Mouse (Mus musculus) CH12.LX (cell line): ENCODE results near the gene 2310009B15Rik. TPM values are rescaled to one million over a fixed set of nuclear protein-coding genes. Genes with fewer than 3 reads are reported as not detected.

Experiments
- DNase-seq: peaks from one replicate; pipeline ENCODE4 v3.0.0-alpha.2; 2013; ENCODE audit errors: extremely low read depth
- H3K27ac ChIP-seq: 2 replicates; pipeline ENCODE4 v1.5.1; 2012; ENCODE audit warnings: low read depth, mild to moderate bottlenecking, control low read depth, moderate library complexity; ENCODE audit not compliant: insufficient read depth
- H3K27me3 ChIP-seq: replicated peaks from 2 replicates; pipeline ENCODE3; 2012; ENCODE audit warnings: inconsistent platforms
- H3K36me3 ChIP-seq, 2 experiments: replicated peaks in 1 of 2; 2 replicates each; pipeline versions ENCODE3 to v1.6.1; 2012; ENCODE audit warnings: inconsistent platforms in 1 of 2, low read length in 1 of 2, mild to moderate bottlenecking in 1 of 2, mixed read lengths in 1 of 2, moderate library complexity in 1 of 2; ENCODE audit not compliant: control insufficient read depth in 1 of 2, insufficient read depth in 1 of 2
- H3K4me1 ChIP-seq, 2 experiments: 2 replicates each; pipeline ENCODE4 v1.6.1; 2012; ENCODE audit warnings: inconsistent platforms in 1 of 2, moderate library complexity in 1 of 2; ENCODE audit not compliant: insufficient read depth in 2 of 2, control insufficient read depth in 1 of 2
- H3K4me2 ChIP-seq: 2 replicates; pipeline ENCODE4 v1.6.1; 2012; ENCODE audit warnings: low read depth, mild to moderate bottlenecking, control low read depth; ENCODE audit not compliant: poor library complexity, insufficient read depth, severe bottlenecking
- H3K4me3 ChIP-seq, 3 experiments: fragments of 150-350 bp in 1 of 3; sonication (generic) in 1 of 3; replicated peaks in 1 of 3; 2 replicates each; pipeline versions ENCODE3 to v1.5.1; 2011 to 2012; ENCODE audit warnings: low read depth in 2 of 3, low read length in 2 of 3, mild to moderate bottlenecking in 2 of 3, moderate library complexity in 2 of 3, control low read depth in 1 of 3, improper control_type of control experiment in 1 of 3, inconsistent platforms in 1 of 3, mixed read lengths in 1 of 3; ENCODE audit not compliant: poor library complexity in 1 of 3
- H3K79me2 ChIP-seq: replicated peaks from 2 replicates; pipeline ENCODE4 v1.6.1; 2012; ENCODE audit warnings: mild to moderate bottlenecking, moderate library complexity; ENCODE audit not compliant: control insufficient read depth, poor library complexity, insufficient read depth, severe bottlenecking; ENCODE audit errors: extremely low read depth
- H3K9ac ChIP-seq: 2 replicates; pipeline ENCODE4 v1.6.1; 2012; ENCODE audit warnings: low read depth, mild to moderate bottlenecking, control low read depth, moderate library complexity; ENCODE audit not compliant: insufficient read depth
- H3K9me3 ChIP-seq: replicated peaks from 2 replicates; pipeline ENCODE3; 2012; ENCODE audit warnings: low read length, inconsistent platforms, mixed read lengths
- BHLHE40 ChIP-seq: IDR thresholded peaks from 2 replicates; pipeline ENCODE4 v1.6.1; 2011; ENCODE audit warnings: mild to moderate bottlenecking, low read depth, low read length, improper control_type of control experiment
- CHD1 ChIP-seq: IDR thresholded peaks from 2 replicates; pipeline ENCODE4 v1.6.1; 2012; ENCODE audit warnings: low read depth, low read length, improper control_type of control experiment, inconsistent platforms
- CTCF ChIP-seq, 2 experiments: IDR thresholded peaks in 1 of 2; conservative IDR thresholded peaks in 1 of 2; 2 replicates each; pipeline ENCODE4 v1.5.1; 2011 to 2012; ENCODE audit warnings: low read depth in 2 of 2, low read length in 2 of 2, improper control_type of control experiment in 1 of 2, inconsistent platforms in 1 of 2, mild to moderate bottlenecking in 1 of 2, moderate library complexity in 1 of 2
- ELF1 ChIP-seq: IDR thresholded peaks from 2 replicates; pipeline ENCODE4 v1.6.1; 2014; ENCODE audit warnings: low read depth, mild to moderate bottlenecking, inconsistent platforms, low read length, improper control_type of control experiment
- ETS1 ChIP-seq: conservative IDR thresholded peaks from 2 replicates; pipeline ENCODE4 v1.6.1; 2012; ENCODE audit warnings: low read depth, mild to moderate bottlenecking, inconsistent platforms, low read length, improper control_type of control experiment, moderate library complexity
- JUND ChIP-seq: conservative IDR thresholded peaks from 2 replicates; pipeline ENCODE4 v1.6.1; 2011; ENCODE audit warnings: low read depth, low read length, improper control_type of control experiment
- KAT2A ChIP-seq: IDR thresholded peaks from 2 replicates; pipeline ENCODE4 v1.6.1; 2012; ENCODE audit warnings: low read length, improper control_type of control experiment, inconsistent platforms; ENCODE audit not compliant: insufficient replicate concordance
- MAFK ChIP-seq: IDR thresholded peaks from 2 replicates; pipeline ENCODE4 v1.6.1; 2011; ENCODE audit warnings: low read length, improper control_type of control experiment; ENCODE audit not compliant: insufficient replicate concordance
- MAZ ChIP-seq: IDR thresholded peaks from 2 replicates; pipeline ENCODE4 v1.6.1; 2012; ENCODE audit warnings: low read depth, mild to moderate bottlenecking, inconsistent platforms, low read length, improper control_type of control experiment, moderate library complexity
- MEF2A ChIP-seq: IDR thresholded peaks from 2 replicates; pipeline ENCODE4 v1.6.1; 2014; ENCODE audit warnings: low read depth, mild to moderate bottlenecking, inconsistent platforms, low read length, improper control_type of control experiment, borderline replicate concordance
- MXI1 ChIP-seq: IDR thresholded peaks from 2 replicates; pipeline ENCODE4 v1.6.1; 2011; ENCODE audit warnings: mild to moderate bottlenecking, low read depth, low read length, improper control_type of control experiment
- MYC ChIP-seq: IDR thresholded peaks from 2 replicates; pipeline ENCODE4 v1.6.1; 2011; ENCODE audit warnings: low read depth, mild to moderate bottlenecking, improper control_type of control experiment, low read length
- POLR2A ChIP-seq: IDR thresholded peaks from 2 replicates; pipeline ENCODE4 v1.6.1; 2011; ENCODE audit warnings: low read depth, mild to moderate bottlenecking, improper control_type of control experiment, low read length
- POLR2AphosphoS2 ChIP-seq: IDR thresholded peaks from 2 replicates; pipeline ENCODE4 v1.6.1; 2011; ENCODE audit warnings: low read depth, low read length, improper control_type of control experiment
- RAD21 ChIP-seq: IDR thresholded peaks from 2 replicates; pipeline ENCODE4 v1.6.1; 2011; ENCODE audit warnings: low read depth, mild to moderate bottlenecking, low read length, improper control_type of control experiment, moderate library complexity
- RCOR1 ChIP-seq: conservative IDR thresholded peaks from 2 replicates; pipeline ENCODE4 v1.6.1; 2012; ENCODE audit warnings: low read depth, mild to moderate bottlenecking, inconsistent platforms, low read length, improper control_type of control experiment
- SMC3 ChIP-seq: IDR thresholded peaks from 2 replicates; pipeline ENCODE4 v1.6.1; 2011; ENCODE audit warnings: low read depth, low read length, improper control_type of control experiment
- TCF12 ChIP-seq: IDR thresholded peaks from 2 replicates; pipeline ENCODE4 v1.6.1; 2014; ENCODE audit warnings: low read depth, mild to moderate bottlenecking, inconsistent platforms, low read length, improper control_type of control experiment
- UBTF ChIP-seq: IDR thresholded peaks from 2 replicates; pipeline ENCODE4 v1.6.1; 2012; ENCODE audit warnings: low read depth, mild to moderate bottlenecking, inconsistent platforms, low read length, improper control_type of control experiment, moderate library complexity
- USF2 ChIP-seq: conservative IDR thresholded peaks from 2 replicates; pipeline ENCODE4 v1.6.1; 2011; ENCODE audit warnings: low read depth, low read length, improper control_type of control experiment
- ZC3H11A ChIP-seq: IDR thresholded peaks from 2 replicates; pipeline ENCODE4 v1.6.1; 2012; ENCODE audit warnings: low read depth, mild to moderate bottlenecking, inconsistent platforms, low read length, improper control_type of control experiment
- ZKSCAN1 ChIP-seq: IDR thresholded peaks from 2 replicates; pipeline ENCODE4 v1.6.1; 2012; ENCODE audit warnings: low read depth, inconsistent platforms, low read length, improper control_type of control experiment, borderline replicate concordance
- ZMIZ1 ChIP-seq: IDR thresholded peaks from 2 replicates; pipeline ENCODE4 v1.6.1; 2012; ENCODE audit warnings: low read depth, mild to moderate bottlenecking, inconsistent platforms, low read length, improper control_type of control experiment
- dilution Hi-C: fragments of 300-500 bp; cut with MboI; formaldehyde crosslinking; loops from 2 replicates; pipeline ENCODE4 v1.14.3; 2020; ENCODE audit warnings: low sequenced_read_pairs; ENCODE audit not compliant: extremely low pct_unique_long_range_greater_than_20kb, extremely low pct_ligation_motif_present
- in situ Hi-C: fragments of 300-500 bp; cut with MboI; formaldehyde crosslinking; loops from 3 replicates; pipeline ENCODE4 v1.14.3; 2019; ENCODE audit warnings: low sequenced_read_pairs, low pct_ligation_motif_present, low pct_unique_long_range_greater_than_20kb, mixed read lengths
- polyA plus RNA-seq: library from polyadenylated mRNA; unstranded; fragments of >175 nt; gene quantifications from 2 replicates; pipeline ENCODE4 v1.2.1, GENCODE M21; 2012; ENCODE audit warnings: low read depth; ENCODE audit not compliant: insufficient read length
- total RNA-seq, 2 experiments: library from RNA; depleted of rRNA; stranded (reverse); fragments of 300-350 nt in 1 of 2; fragments of >200 nt in 1 of 2; gene quantifications; 2 replicates each; pipeline ENCODE4 v1.2.3; 2012 to 2014

2310009B15Rik gene
- total and polyA plus RNA-seq, 3 experiments = 17.2 to 39.8 (median 20.0) TPM

DNA sequence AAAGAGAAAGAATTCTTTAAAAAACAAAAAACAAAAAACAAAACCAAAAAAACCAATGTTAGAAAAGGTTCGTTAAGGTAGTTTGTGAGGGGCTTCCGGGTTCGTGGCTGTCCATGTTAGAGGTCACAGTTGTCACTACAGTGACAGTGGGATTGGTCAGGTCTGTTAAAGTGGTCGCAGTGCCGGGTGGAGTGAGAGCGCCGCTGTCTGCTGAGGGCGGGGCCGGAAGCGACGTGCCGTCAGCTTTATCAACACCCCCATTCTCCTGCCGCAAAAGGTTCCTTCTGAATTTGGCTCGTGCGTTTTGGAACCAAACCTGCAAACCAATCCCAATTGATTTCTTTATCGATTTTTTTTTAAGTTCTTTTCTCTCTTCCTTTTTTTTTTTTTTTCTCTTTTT is 25.3 kb downstream of the 2310009B15Rik start (continued):
- no peak for TF ChIP-seq SMC3
- 0 out of 2 replicates have a peak, but pooled peaks have one; percentile 50 for TF ChIP-seq MEF2A
- no peak for TF ChIP-seq JUND
- no peak for TF ChIP-seq USF2
- peak; percentile 61 for TF ChIP-seq POLR2A
- TF ChIP-seq MYC = no peak
- TF ChIP-seq CTCF (conservative IDR thresholded peaks at IDR 0.05 in 1 of 2, IDR thresholded peaks at IDR 0.05 in 1 of 2; ENCODE audit: low read depth in 2 of 2, low read length in 2 of 2) = no peak
- TF ChIP-seq RAD21 = no peak; the same call in none of the 2 replicates
- no peak for TF ChIP-seq UBTF
- no peak for TF ChIP-seq KAT2A
- no peak for TF ChIP-seq ZMIZ1
- TF ChIP-seq BHLHE40 = peak; percentile 75
- no peak for TF ChIP-seq RCOR1
- TF ChIP-seq, all 38 proteins: peak for 14

DNA sequence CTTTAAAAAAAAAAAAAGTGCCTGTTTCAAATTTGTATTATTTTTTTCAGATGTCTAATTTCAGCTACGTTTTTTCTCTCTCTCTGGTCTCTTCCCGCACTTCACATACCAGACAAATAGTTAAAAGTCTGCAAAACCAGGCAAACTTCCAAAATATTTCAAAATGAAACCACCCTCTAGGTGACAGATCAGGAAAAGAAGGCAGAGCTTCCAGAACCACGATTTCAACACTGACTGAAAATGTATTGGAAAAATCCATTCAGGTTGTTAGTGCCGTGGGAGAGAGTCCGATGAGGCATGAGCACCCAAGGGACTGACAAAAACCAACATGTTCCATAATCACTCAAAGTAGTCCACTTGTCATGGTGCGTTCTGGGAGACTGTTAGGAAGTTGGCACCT is 29.8 kb downstream of the 2310009B15Rik start:
- H3K79me2 ChIP-seq = no peaks in the 10 kb centered on the region
- H3K4me2 ChIP-seq = peak overlapping the region; percentile 45; the same call in 1 of the 2 replicates
- no peaks in the 10 kb centered on the region for H3K27me3 ChIP-seq
- TF ChIP-seq UBTF (no peak), MAZ (no peak), CHD1 (no peak), POLR2AphosphoS2 (no peak), ELF1 (no peak), TCF12 (no peak), MAFK (no peak), ETS1 (no peak), ZKSCAN1 (no peak), ZMIZ1 (no peak), ZC3H11A (no peak), MXI1 (no peak)
- TF ChIP-seq, all 38 proteins: peak for 0
- Histone ChIP-seq H3K36me3 (no peaks in the 10 kb centered on the region), H3K4me1 (peaks cover 10 to 11% of the 10 kb centered on the region in 2 experiments), H3K4me3 (no peak overlapping the region), H3K27ac (no peak overlapping the region), H3K9me3 (no peaks in the 10 kb centered on the region), H3K9ac (no peak overlapping the region)
- DNase-seq = no peak
- dilution Hi-C loops (no loop called here), in situ Hi-C loops (loop anchor here (25.0 kb wide), 2 partner anchors 260 to 335 kb away; no protein-coding TSS in a partner anchor)
